Mouse (Mus musculus) left cerebral cortex, postnatal 25 days (tissue): ENCODE results near the gene Tmem254c. TPM values are rescaled to one million over a fixed set of nuclear protein-coding genes. Genes with fewer than 3 reads are reported as not detected.
"Not testable (repeated sequence)": the region's sequence is repeated elsewhere in the genome, so short reads cannot be mapped to it uniquely, and the experiment has no call there.

ENCODE experiments used
- DNase-seq, 2 experiments: peaks; one replicate each; pipeline ENCODE4 v3.0.0; 2022; ENCODE audit warnings: low spot score in 2 of 2, mixed read lengths in 1 of 2
- intact Hi-C: fragments of 180-260 bp; cut with DNase I; formaldehyde crosslinking; loops from one replicate; pipeline ENCODE4 v1.15.1; 2025
- total RNA-seq, 2 experiments: library from RNA; stranded (reverse); gene quantifications; 2 replicates each; pipeline ENCODE4 v1.2.3; 2021

Gene Tmem254c
- 10 to 100 TPM; 26.8 to 34.2 TPM for total RNA-seq

GRCm38 (mm10) chr14:26067325-26067633 lies at the start of gene Tmem254c:
TSS of gene Tmem254c (minus strand) at chr14:26067355.
- DNase-seq, intact Hi-C loops: not testable (repeated sequence)

DNA sequence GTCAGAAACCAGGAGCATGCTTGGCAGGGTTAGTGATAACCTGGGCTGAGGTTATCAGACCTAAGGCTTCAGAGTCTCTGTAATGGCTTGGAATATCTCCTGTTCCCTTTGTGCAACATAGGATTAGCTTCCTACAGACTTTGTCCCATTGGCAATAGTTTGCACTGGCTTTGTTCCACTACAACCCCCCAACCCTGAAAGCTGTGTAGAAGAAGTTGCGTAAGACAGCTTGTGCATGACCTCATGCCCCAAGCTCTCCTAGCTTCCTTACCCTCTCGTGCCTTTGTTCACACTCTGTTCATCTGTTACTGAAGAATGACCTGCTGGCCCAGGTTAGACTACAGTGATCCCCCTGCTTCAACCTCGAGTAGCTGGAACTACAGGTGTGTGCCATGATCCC lies 30.5 kb upstream of the Tmem254c start:
- intact Hi-C loops, DNase-seq: not testable (repeated sequence)

GRCm38 (mm10) chr14:26081997-26082396 lies 14.8 kb upstream of the Tmem254c start, which contains the start of gene Cphx3:
TSS of gene Cphx3 (plus strand) at chr14:26082297.
- intact Hi-C loops, DNase-seq: not testable (repeated sequence)

DNA sequence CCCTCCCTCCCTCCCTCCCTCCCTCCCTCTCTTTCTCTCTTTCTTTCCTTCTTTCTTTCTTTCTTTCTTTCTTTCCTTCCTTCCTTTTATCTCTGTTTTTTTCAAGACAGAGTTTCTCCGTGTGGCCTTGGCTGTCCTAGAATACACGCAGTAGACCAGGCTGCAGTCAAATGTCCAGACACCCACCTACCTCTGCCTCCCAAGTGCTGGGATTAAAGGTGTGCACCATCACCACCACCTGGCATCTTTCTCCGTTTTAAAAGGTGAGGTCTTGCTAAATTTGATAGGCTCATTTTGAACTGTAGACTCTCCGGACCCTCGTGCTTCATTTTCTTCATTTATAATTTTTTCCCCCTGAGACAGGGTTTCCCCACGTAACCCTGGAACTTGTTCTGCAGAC lies 14.1 kb upstream of the Tmem254c start, which contains the start of gene Cphx2:
Cphx2 (plus strand) TSS at position 301 of the 400 bp plus-strand sequence.
- DNase-seq, intact Hi-C loops: not testable (repeated sequence)

GRCm38 (mm10) chr14:26076620-26077390 lies 9.7 kb upstream of the Tmem254c start:
- DNase-seq, intact Hi-C loops: not testable (repeated sequence)

GRCm38 (mm10) chr14:26066574-26067324 lies 406 bp downstream of the Tmem254c start:
- DNase-seq, intact Hi-C loops: not testable (repeated sequence)

DNA sequence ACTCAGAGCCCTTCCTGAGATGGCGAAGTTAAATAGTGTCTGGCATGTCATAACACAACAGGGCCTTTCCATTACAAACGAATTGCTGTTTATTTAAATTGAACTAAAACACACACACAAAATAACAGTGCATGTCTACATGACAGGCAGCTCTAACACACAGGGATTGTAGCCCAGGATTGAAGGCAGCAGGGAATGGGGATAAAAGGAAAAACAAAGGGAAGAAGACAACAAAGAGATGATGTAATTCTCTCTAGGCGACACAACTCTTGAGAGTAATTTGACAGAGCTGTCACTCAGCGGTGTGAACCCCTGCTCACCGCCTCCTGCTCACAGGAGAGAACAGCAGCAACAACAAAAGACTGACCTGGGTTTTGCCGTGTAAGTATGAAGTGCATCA lies 7.8 kb downstream of the Tmem254c start:
- DNase-seq, intact Hi-C loops: not testable (repeated sequence)

GRCm38 (mm10) chr14:26058184-26058583 lies 9.0 kb downstream of the Tmem254c start:
- intact Hi-C loops: not testable (repeated sequence)

GRCm38 (mm10) chr14:26048767-26049166 lies 18.4 kb downstream of the Tmem254c start:
- DNase-seq, intact Hi-C loops: not testable (repeated sequence)

More at GRCm38 (mm10) chr14:26058184-26058583, 9.0 kb downstream of the Tmem254c start:
- not testable (repeated sequence) for DNase-seq

DNA sequence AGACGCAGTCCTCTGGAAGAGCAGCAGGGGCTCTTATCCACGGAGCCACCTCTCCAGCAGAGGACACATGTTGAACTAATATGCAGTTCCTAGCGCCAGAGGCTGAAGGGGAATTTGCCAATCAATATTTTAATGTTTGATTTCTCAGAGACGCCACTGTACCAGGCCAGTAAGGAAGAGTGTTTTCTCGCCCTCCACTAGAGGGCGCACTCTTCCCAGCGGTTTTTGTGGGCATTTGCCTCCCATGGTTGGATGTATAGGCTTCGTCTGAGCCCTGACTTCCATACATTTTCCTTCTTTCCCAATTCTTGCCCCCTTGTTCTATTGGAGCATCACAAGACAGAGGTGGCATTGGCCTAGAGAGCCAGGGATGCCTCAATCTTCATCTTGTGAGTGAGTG lies 20.1 kb downstream of the Tmem254c start:
- DNase-seq, intact Hi-C loops: not testable (repeated sequence)

DNA sequence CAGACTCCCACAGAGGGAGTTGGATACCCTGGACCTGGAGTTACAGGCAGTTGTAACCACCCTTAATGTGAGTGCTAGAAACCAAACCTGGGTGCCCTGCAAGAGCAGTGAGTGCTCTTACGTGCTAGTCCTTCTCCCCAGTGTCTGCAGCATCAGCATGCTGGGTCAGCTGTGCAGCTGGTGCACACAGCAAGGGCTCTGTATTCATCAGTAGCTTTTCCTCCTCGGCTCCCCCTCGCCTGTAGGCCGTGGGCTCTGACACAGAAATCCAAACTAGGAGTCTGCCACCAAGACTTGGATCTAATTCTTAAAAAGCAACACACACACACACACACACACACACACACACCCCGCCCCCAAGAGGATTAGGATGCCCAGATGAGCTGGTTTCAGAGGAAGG lies 22.1 kb downstream of the Tmem254c start:
- DNase-seq, intact Hi-C loops: not testable (repeated sequence)

- intact Hi-C loops, DNase-seq: not testable (repeated sequence)
These were observed 24.5 kb downstream of the Tmem254c start, which contains the start of gene Gm9780 for GRCm38 (mm10) chr14:26042611-26043010. TSS of gene Gm9780 (minus strand) at chr14:26042711.

DNA sequence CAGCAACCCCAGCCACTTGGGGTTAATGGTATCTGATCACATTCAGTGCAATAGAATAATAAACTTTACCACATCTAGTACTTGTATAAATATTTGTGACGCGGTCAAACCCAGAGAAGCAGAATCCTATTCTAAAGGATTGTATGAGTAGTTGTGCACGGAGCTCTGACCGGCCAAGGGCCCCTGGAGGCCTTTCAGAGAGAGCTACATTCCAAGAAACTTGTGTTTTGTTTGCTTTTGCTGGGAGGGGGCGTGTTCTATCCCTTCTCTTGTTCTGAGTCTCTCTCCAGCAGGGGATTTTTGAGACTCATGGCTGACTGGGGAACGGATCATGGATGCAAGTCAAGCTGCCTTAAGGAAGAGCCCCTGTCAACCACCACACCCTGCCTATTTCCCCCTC lies 31.7 kb downstream of the Tmem254c start:
- DNase-seq, intact Hi-C loops: not testable (repeated sequence)

GRCm38 (mm10) chr14:26034364-26034763 lies 32.8 kb downstream of the Tmem254c start:
- intact Hi-C loops, DNase-seq: not testable (repeated sequence)

GRCm38 (mm10) chr14:26025653-26026052 lies 41.5 kb downstream of the Tmem254c start:
- DNase-seq, intact Hi-C loops: not testable (repeated sequence)

DNA sequence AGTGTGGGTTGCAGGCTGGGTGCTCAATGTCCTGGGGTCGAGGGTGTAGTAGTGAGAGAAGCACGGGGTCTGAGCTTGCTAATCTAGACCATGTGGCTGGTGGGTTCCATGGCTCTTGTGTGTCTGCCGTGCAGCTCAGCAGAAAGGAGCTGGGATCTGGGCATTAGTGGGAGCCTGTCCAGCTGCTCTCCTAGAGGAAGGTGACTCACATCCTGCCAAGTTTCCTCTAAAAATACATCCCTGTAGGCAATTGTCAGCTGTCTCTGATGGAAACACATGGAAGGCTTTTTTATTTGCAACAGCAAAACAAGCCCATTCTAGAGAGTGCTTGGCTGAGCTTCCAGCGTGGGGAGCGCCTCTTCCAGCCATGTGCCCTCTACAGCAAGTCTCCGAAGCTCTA lies 44.3 kb downstream of the Tmem254c start:
- intact Hi-C loops, DNase-seq: not testable (repeated sequence)

DNA sequence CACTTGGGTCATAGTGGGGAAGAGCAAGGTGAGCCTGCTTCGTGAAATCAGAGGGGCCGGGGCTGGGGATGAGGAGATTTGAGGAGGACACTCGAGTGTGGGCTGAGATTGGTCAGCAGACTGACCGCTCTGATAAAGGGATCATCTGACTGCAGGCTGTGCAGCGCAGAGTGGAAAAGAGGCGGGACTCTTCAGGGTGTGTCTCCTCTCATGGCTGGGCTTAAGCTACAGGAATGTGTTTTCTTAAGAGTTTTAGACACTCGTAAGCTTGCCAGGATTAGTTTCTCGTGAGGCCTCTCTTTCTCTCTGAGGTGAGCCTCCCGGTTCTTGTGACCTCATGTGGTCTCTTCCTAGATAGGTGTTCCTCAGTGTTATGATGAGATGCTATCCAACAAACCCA lies 45.6 kb downstream of the Tmem254c start:
- intact Hi-C loops, DNase-seq: not testable (repeated sequence)

DNA sequence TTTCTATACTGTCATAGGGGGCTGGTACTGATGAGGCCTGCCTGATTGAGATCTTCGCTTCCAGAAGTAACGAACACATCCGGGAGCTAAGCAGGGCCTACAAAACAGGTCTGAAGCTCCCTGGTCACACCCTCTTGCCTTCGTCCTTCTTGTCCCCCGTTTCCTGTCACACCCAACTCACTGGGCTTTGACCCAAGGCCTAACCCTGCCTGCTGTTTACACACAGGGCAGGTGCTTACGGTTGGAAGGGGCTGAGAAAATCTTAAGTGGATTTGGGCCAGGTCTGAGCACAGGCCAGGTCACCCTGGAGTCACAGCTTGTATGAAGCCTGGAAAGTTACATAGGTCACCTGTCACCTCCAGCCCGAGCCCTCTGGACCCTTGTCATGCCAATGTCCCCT lies 50.7 kb downstream of the Tmem254c start:
- DNase-seq, intact Hi-C loops: not testable (repeated sequence)
